Mouse (Mus musculus) hindbrain, embryonic 11.5 days (tissue): ENCODE results near the gene Ccdc80. TPM values are rescaled to one million over a fixed set of nuclear protein-coding genes. Genes with fewer than 3 reads are reported as not detected.

Experiments
- ATAC-seq: fragments of 200-750 bp; cut with Nextera tagmentation; 2 replicates; pipeline ENCODE4 v1.8.0; 2017; ENCODE audit warnings: mild to moderate bottlenecking, moderate TSS enrichment, moderate library complexity; ENCODE audit not compliant: low FRiP score
- DNase-seq: peaks from one replicate; pipeline ENCODE4 v3.0.0-alpha.2; 2015; ENCODE audit warnings: low spot score
- H3K27ac ChIP-seq: fragments of 300-500 bp; sonication (generic); 2 replicates; pipeline ENCODE4 v1.5.1; 2014; ENCODE audit warnings: mild to moderate bottlenecking, low read depth, low read length
- H3K27me3 ChIP-seq: fragments of 300-500 bp; sonication (generic); 2 replicates; pipeline ENCODE4 v1.6.1; 2014; ENCODE audit warnings: mild to moderate bottlenecking, low read length, moderate library complexity, mixed read lengths; ENCODE audit not compliant: control insufficient read depth, insufficient read depth
- H3K36me3 ChIP-seq: fragments of 300-500 bp; sonication (generic); 2 replicates; pipeline ENCODE4 v1.6.1; 2014; ENCODE audit warnings: mild to moderate bottlenecking, low read length, moderate library complexity, mixed read lengths; ENCODE audit not compliant: control insufficient read depth, insufficient read depth
- H3K4me1 ChIP-seq: fragments of 300-500 bp; sonication (generic); replicated peaks from 2 replicates; pipeline ENCODE4 v1.6.1; 2014; ENCODE audit warnings: low read length, mixed read lengths; ENCODE audit not compliant: control insufficient read depth, insufficient read depth
- H3K4me2 ChIP-seq: fragments of 300-500 bp; sonication (generic); replicated peaks from 2 replicates; pipeline ENCODE4 v1.6.1; 2014; ENCODE audit warnings: mild to moderate bottlenecking, low read depth, low read length
- H3K4me3 ChIP-seq: fragments of 300-500 bp; sonication (generic); 2 replicates; pipeline ENCODE4 v1.5.1; 2014; ENCODE audit warnings: low read depth, low read length
- H3K9ac ChIP-seq: fragments of 300-500 bp; sonication (generic); 2 replicates; pipeline ENCODE4 v1.6.1; 2014; ENCODE audit warnings: low read depth, low read length
- H3K9me3 ChIP-seq: fragments of 300-500 bp; sonication (generic); 2 replicates; pipeline ENCODE4 v1.6.1; 2016; ENCODE audit warnings: low read length; ENCODE audit not compliant: control insufficient read depth
- WGBS: fragments of 180-500 bp; shearing (Covaris S2); extraction: QIAGEN DNeasy Blood & Tissue Kit; methylation state at CpG from one replicate; pipeline ENCODE4 v1.1.7; 2014; 5-methylcytosine and 5-hydroxymethylcytosine counted together
- polyA plus RNA-seq: library from polyadenylated mRNA; unstranded; fragments of >200 nt; fragmentation: Nextera tagmentation; extraction: Ambion mirVana; gene quantifications from 2 replicates; pipeline ENCODE4 v1.2.1, GENCODE M21; 2014

Ccdc80 gene
- polyA plus RNA-seq, 1 experiment from 2014 or later = 22.7 TPM

- Histone ChIP-seq H3K9me3 (no peaks in the 10 kb centered on the region), H3K4me1 (no peaks in the 10 kb centered on the region), H3K27ac (no peak overlapping the region), H3K9ac (no peak overlapping the region), H3K27me3 (no peaks in the 10 kb centered on the region), H3K4me2 (no peak overlapping the region), H3K4me3 (no peak overlapping the region), H3K36me3 (no peaks in the 10 kb centered on the region)
- ATAC-seq = no peak
- WGBS = 80% methylated on average over 1 of the region's 1 CpGs
- DNase-seq = no peak
These were observed 4.4 kb upstream of the Ccdc80 start for GRCm38 (mm10) chr16:45088842-45089241.

GRCm38 (mm10) chr16:45090005-45090404 lies 3.2 kb upstream of the Ccdc80 start:
- WGBS = 15% methylated on average over 10 of the region's 10 CpGs
- Histone ChIP-seq H3K9ac (no peak overlapping the region), H3K4me1 (no peaks in the 10 kb centered on the region), H3K27ac (no peak overlapping the region), H3K4me3 (no peak overlapping the region), H3K27me3 (no peaks in the 10 kb centered on the region), H3K4me2 (no peak overlapping the region), H3K9me3 (no peaks in the 10 kb centered on the region), H3K36me3 (no peaks in the 10 kb centered on the region)
- peak; percentile 82 for ATAC-seq
- peak; percentile 85 for DNase-seq

GRCm38 (mm10) chr16:45094136-45094756 lies 1.0 kb downstream of the Ccdc80 start:
- Histone ChIP-seq H3K9ac (0 out of 2 replicates have a peak overlapping the region, but pooled peaks have one; percentile 12), H3K36me3 (no peaks in the 10 kb centered on the region), H3K4me2 (peak overlapping the region; percentile 19), H3K4me1 (no peaks in the 10 kb centered on the region), H3K27me3 (no peaks in the 10 kb centered on the region), H3K9me3 (no peaks in the 10 kb centered on the region), H3K27ac (no peak overlapping the region), H3K4me3 (peak overlapping the region; percentile 11; the same call in 1 of the 2 replicates)
- ATAC-seq (no peak), DNase-seq (peak; percentile 41)
- 15% methylated on average over 9 of the region's 9 CpGs for WGBS

GRCm38 (mm10) chr16:45095030-45095429 lies 1.8 kb downstream of the Ccdc80 start:
- no peak overlapping the region for H3K4me2 ChIP-seq
- no peaks in the 10 kb centered on the region for H3K9me3 ChIP-seq
- no peak overlapping the region for H3K4me3 ChIP-seq
- H3K27ac ChIP-seq = no peak overlapping the region
- H3K36me3 ChIP-seq = no peaks in the 10 kb centered on the region
- H3K4me1 ChIP-seq = no peaks in the 10 kb centered on the region
- DNase-seq (no peak), ATAC-seq (no peak)
- WGBS = 93% methylated on average over 13 of the region's 13 CpGs
- H3K27me3 ChIP-seq = no peaks in the 10 kb centered on the region
- no peak overlapping the region for H3K9ac ChIP-seq

GRCm38 (mm10) chr16:45095561-45096482 lies 2.6 kb downstream of the Ccdc80 start:
- H3K27ac ChIP-seq = no peak overlapping the region
- DNase-seq (no peak), ATAC-seq (no peak)
- WGBS = 91% methylated on average over 26 of the region's 26 CpGs
- H3K9ac ChIP-seq = no peak overlapping the region
- H3K36me3 ChIP-seq = no peaks in the 10 kb centered on the region
- H3K4me3 ChIP-seq = no peak overlapping the region
- H3K9me3 ChIP-seq = no peaks in the 10 kb centered on the region
- H3K27me3 ChIP-seq = no peaks in the 10 kb centered on the region
- H3K4me2 ChIP-seq = no peak overlapping the region
- H3K4me1 ChIP-seq = no peaks in the 10 kb centered on the region

GRCm38 (mm10) chr16:45097467-45097866 lies 4.3 kb downstream of the Ccdc80 start:
- H3K4me1 ChIP-seq = no peaks in the 10 kb centered on the region
- 94% methylated on average over 2 of the region's 2 CpGs for WGBS
- no peak overlapping the region for H3K4me3 ChIP-seq
- DNase-seq = no peak
- H3K27me3 ChIP-seq = no peaks in the 10 kb centered on the region
- H3K27ac ChIP-seq = no peak overlapping the region
- no peaks in the 10 kb centered on the region for H3K9me3 ChIP-seq
- ATAC-seq = no peak
- H3K4me2 ChIP-seq = no peak overlapping the region
- H3K36me3 ChIP-seq = no peaks in the 10 kb centered on the region
- no peak overlapping the region for H3K9ac ChIP-seq

- Histone ChIP-seq H3K4me2 (no peak overlapping the region), H3K9ac (no peak overlapping the region), H3K27me3 (no peaks in the 10 kb centered on the region), H3K9me3 (no peaks in the 10 kb centered on the region), H3K36me3 (no peaks in the 10 kb centered on the region), H3K4me3 (no peak overlapping the region), H3K27ac (no peak overlapping the region), H3K4me1 (no peaks in the 10 kb centered on the region)
- 73% methylated on average over 10 of the region's 10 CpGs for WGBS
- DNase-seq = no peak
- ATAC-seq = no peak
These were observed 5.1 kb downstream of the Ccdc80 start for GRCm38 (mm10) chr16:45098186-45098885.

- H3K9ac ChIP-seq = no peak overlapping the region
- no peak overlapping the region for H3K4me2 ChIP-seq
- no peaks in the 10 kb centered on the region for H3K9me3 ChIP-seq
- no peaks in the 10 kb centered on the region for H3K4me1 ChIP-seq
- no peaks in the 10 kb centered on the region for H3K36me3 ChIP-seq
- WGBS = 70% methylated on average over 6 of the region's 6 CpGs
- no peak for ATAC-seq
- DNase-seq = no peak
- no peaks in the 10 kb centered on the region for H3K27me3 ChIP-seq
- no peak overlapping the region for H3K27ac ChIP-seq
- H3K4me3 ChIP-seq = no peak overlapping the region
These were observed 5.6 kb downstream of the Ccdc80 start for GRCm38 (mm10) chr16:45098886-45099210.
